Mouse (Mus musculus): ENCODE results near the gene Flnb. TPM values are rescaled to one million over a fixed set of nuclear protein-coding genes. Genes with fewer than 3 reads are reported as not detected.

Flnb gene
- total RNA-seq, 2 experiments from 2014 or later = 21.8 to 22.6 TPM

- DNase-seq = no peak
Measured at GRCm38 (mm10) chr14:7992158-7992557, 174.4 kb downstream of the Flnb start.

- DNase-seq = peak; percentile 56 to 65
Measured at GRCm38 (mm10) chr14:7994271-7994767, 176.6 kb downstream of the Flnb start, which contains the start of gene Dnase1l3. Gene Dnase1l3, minus strand, starts transcription at chr14:7994573.

- DNase-seq = peak; percentile 91 to 95
Measured at GRCm38 (mm10) chr14:7997255-7997696, 179.5 kb downstream of the Flnb start.

- DNase-seq = no peak
Measured at GRCm38 (mm10) chr14:7999030-7999429, 181.3 kb downstream of the Flnb start.

- no peak for DNase-seq
Measured at GRCm38 (mm10) chr14:7999435-7999834, 181.7 kb downstream of the Flnb start.

GRCm38 (mm10) chr14:8000247-8000646 lies 182.5 kb downstream of the Flnb start:
- DNase-seq = no peak

Other genes starting within 250 kb of the Flnb start
- under 1 TPM; 0.79 to 0.80 TPM for gene Gm3558, start 249.4 kb upstream of the Flnb start, total RNA-seq (2021)
- not detected for gene Gm10338, start 222.4 kb upstream of the Flnb start, total RNA-seq (2021)
- not detected for gene Gm10128, start 174.0 kb upstream of the Flnb start, total RNA-seq (2021)
- gene Gm26661, start 26.4 kb upstream of the Flnb start, total RNA-seq (2021) = not detected
- gene Gm45521, start 139.3 kb downstream of the Flnb start, total RNA-seq (2021) = not detected
- gene Dnase1l3, start 176.6 kb downstream of the Flnb start, total RNA-seq (2021) = under 1 TPM; 0.15 to 0.95 TPM
- gene Abhd6, start 184.9 kb downstream of the Flnb start, total RNA-seq (2021) = 10 to 100 TPM; 11.0 TPM